Mouse (Mus musculus): ENCODE results near the gene Havcr2.
"Not testable (repeated sequence)": the region's sequence is repeated elsewhere in the genome, so short reads cannot be mapped to it uniquely, and the experiment has no call there.

Gene Havcr2

DNA sequence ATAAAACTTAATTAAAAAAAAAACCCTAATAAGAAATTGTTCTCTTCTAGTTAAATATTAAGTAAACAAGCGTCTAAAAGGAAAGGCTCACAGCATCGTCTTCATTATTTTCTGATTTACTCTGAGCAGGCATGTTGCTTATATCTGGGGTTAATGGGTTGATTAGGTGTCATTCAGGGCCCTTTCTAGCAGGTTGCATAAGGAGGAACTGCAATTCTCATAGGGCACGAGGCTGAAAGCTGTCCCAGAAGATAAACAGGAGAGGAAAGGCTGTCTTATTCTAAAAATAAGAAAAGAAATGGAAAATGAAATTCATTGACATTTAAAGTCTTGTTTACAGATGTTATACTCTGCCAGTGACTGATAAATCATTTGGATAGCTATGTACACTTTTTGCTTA is 5.2 kb downstream of the Havcr2 start:
- DNase-seq (ENCODE audit: low spot score in 2 of 2) = no peak

DNA sequence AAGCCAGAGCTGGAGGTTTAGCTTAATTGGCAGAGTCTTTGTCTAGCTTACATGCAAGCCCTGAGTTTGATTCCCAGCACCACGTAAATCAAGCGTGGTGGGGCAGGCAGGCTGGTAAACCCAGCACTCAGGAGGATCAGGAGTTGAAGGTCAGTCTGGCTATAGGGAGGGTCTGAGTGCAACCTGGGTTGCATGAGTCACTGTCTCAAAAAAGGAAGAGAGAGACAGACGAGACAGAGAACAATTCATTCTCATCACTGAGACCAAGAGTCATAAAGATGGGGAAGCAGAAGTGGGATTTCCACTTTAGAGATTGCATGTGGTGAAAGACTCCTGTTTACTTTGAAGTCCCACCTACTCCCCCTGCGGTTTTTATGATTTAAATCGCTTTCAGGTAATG is 6.6 kb downstream of the Havcr2 start:
- DNase-seq (ENCODE audit: low spot score in 2 of 2) = no peak

DNA sequence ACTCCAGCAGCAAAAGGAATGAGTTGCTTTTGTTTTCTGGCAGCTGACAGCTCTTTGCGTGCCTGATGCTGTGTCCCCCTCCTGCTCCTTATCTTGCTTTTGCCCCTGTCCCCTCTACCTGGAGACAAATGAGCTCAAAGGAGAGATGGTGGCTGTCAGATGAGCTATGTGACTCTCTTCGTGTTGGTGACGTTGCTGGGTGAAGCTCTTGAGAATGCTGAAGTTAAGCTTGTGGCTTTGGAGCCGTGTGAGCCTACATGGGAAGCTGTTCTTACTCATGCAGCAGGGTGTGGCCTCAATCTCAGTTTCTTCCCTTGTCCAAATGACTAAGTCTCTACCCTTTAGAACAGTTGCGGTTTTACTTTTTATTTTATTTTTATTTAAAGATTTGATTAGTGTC is 7.2 kb downstream of the Havcr2 start:
- no peak for DNase-seq (ENCODE audit: low spot score in 2 of 2)

DNA sequence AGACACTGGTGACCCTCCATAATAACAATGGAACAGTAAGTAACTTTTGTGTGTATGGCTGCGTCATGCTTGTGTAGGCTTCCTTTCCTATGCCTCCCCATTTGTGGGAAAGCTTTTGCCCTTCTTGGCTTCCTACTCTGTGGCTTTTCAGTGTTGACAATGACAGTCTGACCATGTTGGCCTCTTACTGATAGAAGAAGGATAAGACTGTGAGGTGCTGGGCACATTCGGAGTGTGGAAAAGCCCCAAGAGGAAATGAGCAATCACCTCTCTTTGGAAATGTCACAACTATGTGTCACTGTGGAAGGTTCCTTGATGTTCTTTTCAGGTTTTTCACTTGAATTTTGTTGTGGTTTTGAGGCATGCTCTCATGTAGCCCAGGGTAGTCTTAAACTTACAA is 12.1 kb downstream of the Havcr2 start:
- no peak for DNase-seq (ENCODE audit: low spot score in 2 of 2)

DNA sequence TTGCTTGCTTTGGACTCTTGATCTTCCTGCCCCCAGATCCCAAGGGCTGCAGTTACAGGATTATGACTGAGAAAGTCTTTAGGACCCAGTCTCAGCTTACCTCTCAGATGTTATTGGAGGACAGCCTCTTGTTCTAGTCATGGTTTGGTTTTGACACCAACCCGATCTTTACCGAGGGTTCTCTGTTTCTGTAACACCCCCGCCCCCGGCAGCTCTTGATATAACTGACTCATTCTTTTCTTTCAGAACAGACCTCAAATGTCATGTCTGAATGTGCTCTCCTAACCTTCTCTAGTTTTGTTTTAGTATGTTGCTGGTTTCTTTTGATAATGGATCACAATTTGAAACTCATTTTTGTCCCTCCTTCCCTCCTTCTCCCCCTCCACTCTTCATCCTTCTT is 19.5 kb downstream of the Havcr2 start:
- DNase-seq (ENCODE audit: low spot score in 2 of 2) = no peak

DNA sequence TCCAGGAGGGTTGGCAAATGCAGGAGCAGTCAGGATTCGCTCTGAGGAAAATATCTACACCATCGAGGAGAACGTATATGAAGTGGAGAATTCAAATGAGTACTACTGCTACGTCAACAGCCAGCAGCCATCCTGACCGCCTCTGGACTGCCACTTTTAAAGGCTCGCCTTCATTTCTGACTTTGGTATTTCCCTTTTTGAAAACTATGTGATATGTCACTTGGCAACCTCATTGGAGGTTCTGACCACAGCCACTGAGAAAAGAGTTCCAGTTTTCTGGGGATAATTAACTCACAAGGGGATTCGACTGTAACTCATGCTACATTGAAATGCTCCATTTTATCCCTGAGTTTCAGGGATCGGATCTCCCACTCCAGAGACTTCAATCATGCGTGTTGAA is 24.6 kb downstream of the Havcr2 start:
- DNase-seq (ENCODE audit: low spot score in 2 of 2) = no peak

DNA sequence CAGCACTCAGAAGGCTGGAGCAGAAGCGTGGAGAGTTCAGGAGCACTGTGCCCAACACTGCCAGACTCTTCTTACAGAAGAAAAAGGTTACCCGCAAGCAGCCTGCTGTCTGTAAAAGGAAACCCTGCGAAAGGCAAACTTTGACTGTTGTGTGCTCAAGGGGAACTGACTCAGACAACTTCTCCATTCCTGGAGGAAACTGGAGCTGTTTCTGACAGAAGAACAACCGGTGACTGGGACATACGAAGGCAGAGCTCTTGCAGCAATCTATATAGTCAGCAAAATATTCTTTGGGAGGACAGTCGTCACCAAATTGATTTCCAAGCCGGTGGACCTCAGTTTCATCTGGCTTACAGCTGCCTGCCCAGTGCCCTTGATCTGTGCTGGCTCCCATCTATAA is 25.8 kb downstream of the Havcr2 start:
- DNase-seq (ENCODE audit: low spot score in 2 of 2) = no peak

DNA sequence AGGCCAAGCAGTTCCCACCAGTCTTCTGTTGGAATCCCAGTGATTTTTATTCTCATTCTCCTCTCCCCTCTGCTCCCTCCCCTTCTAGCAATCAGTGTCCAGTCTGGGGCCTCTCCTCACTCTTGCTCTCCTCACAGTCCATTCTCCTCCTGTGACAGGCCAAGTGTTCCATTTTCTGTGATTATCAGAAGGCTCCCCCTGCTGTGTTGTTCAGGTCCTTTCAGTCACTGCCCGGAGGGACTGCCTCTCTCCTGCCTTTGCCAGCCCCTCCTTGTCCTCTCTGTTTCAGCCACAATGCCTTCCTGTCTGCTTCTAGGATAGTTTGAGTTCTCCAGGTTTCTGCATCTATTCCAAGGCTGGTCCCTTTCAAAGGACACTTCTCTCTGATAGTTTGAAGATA is 33.5 kb downstream of the Havcr2 start:
- DNase-seq (ENCODE audit: low spot score in 2 of 2) = no peak

DNA sequence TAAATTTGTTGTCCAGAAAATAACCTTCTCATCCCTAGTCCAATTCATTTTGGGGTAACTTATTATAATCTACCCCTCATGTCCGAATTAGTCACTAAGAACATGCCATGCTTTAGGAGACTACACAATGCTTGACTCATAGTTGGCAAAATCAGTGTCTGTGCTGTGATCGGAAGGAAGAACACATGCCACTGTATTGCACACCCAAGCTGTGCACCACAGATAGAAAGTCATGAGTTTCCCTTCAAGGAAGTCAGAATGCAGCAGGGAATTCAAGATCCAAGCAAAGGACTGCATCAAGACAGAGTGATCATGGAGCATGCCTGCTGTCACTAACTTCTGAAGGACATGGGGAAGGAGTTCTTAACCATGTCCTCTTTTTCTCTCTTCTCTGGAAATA is 33.9 kb downstream of the Havcr2 start:
- no peak for DNase-seq (ENCODE audit: low spot score in 2 of 2)

DNA sequence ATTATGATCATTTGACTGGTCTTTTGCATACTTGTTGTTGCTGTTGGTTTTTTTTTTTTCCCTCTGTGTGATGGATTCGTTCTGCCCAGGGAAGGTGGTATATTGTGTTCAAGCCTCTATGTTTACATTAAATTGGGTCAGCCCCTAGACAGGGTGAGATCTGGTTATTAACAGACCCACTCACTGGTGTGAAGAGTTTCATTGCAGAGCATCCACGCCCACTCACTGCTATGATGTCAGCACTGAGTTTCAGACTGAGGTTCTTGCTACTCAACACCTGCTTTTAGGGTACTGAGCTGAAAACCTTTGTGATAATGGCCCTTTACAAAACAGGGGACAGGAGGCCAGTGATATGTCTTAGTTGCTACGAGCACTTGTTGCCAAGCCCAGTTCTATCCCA is 52.4 kb downstream of the Havcr2 start:
- DNase-seq (ENCODE audit: low spot score in 2 of 2) = no peak

DNA sequence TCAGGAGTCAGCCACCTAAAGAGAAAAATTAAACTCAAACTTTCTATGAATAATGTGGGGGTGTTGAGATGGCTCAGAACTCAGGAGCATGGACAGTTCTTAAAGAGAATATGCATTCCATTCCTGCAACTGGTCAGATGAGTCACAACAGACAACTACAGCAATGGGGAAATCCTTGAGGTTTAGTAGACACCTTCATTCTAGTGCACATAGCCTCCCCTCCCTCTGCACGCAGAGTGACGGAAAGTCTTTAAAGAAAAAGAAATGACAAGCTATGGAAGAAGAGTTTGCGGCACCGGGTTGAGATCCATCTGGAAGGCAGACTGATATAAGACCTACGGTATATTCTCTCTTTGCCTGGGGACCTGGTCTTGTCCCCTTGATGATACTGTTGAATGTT is 55.2 kb downstream of the Havcr2 start:
- no peak for DNase-seq (ENCODE audit: low spot score in 2 of 2)

DNA sequence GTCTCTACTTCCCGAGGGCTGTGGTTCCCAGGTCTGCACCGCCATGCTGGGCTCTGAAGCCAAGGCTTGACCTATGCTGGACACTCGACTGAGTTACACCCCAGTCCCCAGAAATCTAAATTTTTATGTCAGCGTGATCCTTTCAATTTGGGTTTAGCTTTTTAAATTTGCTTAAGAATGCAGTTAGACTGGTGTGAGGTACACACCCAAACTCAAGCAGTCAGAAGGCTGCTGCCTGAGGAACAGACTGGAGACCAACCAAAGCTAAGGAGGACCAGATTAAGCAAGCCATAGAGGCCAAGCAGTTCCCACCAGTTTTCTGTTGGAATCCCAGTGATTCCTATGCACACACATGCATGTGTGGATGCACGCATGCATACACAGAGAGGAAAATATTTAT is 66.6 kb downstream of the Havcr2 start:
- DNase-seq (ENCODE audit: low spot score in 2 of 2) = not testable (repeated sequence)

DNA sequence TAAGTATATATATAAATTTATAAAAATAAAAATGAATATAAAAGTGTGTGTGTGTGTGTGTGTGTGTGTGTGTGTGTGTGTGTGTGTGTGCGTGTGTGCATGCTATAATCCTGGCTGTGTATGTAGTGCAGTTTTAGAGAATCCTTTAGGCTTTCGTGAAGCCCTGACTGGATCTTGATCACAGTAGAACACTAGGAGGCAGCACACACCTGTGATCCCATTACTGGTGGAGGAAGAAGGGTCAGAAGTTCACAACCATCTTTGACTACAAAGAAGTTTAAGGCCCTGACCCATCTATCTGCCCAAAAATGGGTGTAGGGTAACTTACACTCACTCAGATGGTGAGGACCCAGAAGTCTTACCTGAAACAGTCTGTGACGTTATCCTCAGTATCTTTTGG is 68.0 kb downstream of the Havcr2 start:
- no peak for DNase-seq (ENCODE audit: low spot score in 2 of 2)

DNA sequence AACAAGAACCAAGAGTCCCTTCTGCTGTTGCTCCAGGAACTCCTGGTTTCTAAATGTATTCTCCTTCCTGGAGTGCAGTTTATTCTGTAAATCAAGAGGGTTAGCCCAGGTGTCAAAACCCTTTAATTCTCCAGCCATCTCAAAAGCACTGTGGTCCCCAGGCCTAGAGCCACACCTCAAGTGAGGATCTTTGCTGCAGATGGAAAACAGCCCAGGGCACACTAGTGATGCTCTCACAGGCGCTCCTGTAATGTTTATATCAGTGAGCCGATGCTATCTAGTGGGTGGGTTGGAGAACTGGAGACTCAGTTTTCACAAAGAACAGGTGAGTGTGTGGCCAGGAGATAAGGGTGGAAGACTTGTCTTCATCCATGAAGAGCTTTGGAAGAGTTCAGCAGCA is 69.2 kb downstream of the Havcr2 start, which contains the start of gene Gm12169:
TSS of gene Gm12169 (plus strand) at position 301 of the 400 bp plus-strand sequence.
- DNase-seq (ENCODE audit: low spot score in 2 of 2) = no peak

DNA sequence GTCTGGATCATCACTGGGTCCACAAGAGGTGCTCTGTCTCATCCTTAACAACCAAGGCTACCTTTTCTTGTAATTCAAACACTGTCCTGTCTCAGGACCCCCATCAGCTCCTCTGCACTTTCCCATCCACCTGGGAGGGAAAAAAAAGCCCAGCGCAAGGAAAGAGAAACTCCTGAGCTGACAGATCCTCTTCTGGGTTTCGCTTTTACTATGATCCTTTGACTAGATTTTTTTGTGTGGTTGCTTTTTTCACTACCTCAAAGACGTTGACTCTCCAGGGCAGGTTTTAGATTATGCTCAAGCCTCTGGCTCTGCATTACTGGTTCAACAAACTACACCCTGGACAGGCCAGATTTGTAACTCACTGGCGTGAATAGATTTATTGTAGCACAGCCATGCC is 75.4 kb downstream of the Havcr2 start:
- no peak for DNase-seq (ENCODE audit: low spot score in 2 of 2)
